ENCODE assay signal across 1 mouse cellular context in the genomic region with DNA sequence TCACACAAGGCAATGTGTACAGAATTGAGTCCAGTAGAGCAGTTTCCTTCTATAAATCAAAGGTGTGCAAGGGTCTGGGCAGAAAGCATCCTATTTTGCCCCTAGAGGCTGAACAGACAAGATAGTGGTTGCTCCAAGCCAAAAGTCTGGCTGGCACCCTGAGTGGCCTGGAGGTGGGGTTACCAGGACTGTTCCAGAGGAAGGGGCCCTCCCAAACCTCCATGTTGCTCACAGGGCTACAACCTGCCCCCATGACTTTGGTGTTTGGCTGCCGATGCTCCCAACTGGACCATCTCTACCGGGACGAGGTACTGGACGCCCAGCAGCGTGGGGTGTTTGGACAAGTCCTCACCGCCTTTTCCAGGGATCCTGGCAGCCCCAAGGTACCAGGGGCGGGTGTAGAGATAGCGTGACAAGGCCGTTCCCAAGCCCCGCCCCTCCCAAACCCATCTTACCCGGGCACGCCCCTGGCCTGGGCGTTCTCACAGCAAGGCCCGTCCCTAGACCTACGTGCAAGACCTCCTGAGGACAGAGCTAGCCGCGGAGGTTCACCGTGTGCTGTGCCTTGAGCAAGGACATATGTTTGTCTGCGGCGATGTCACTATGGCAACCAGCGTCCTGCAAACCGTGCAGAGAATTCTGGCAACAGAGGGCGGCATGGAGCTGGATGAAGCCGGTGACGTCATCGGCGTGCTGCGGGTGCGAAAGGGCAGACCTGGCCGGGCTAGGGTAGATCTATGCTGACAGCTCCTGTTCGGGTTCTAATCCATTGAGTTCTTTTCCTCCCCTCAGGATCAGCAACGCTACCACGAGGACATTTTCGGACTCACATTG.
A peak's percentile ranks its signal among the peaks of the same experiment; 100 is the strongest.
TF ChIP-seq lines count a peak whose summit lies in the region.

No protein-coding gene starts in this region.

TF ChIP-seq in MEL, 35 proteins besides CTCF, POLR2A, EP300 and RAD21:
- peak; percentile 88; the same call in 1 of the 2 replicates for TF ChIP-seq POLR2AphosphoS2 (IDR thresholded peaks at IDR 0.05; ENCODE audit: low read length)
- TF ChIP-seq TAL1 (IDR thresholded peaks at IDR 0.05; ENCODE audit: low read length) = 0 out of 2 replicates have a peak, but pooled peaks have one; percentile 16
- 0 out of 2 replicates have a peak, but pooled peaks have one; percentile 28 for TF ChIP-seq RCOR1 (IDR thresholded peaks at IDR 0.05; ENCODE audit: low read depth, low read length)
- TF ChIP-seq POLR2AphosphoS5 (IDR thresholded peaks at IDR 0.05; ENCODE audit: borderline replicate concordance, low read depth, low read length) = no peak; the same call in 1 of the 2 replicates
- 0 out of 2 replicates have a peak, but pooled peaks have one; percentile 55 for TF ChIP-seq BHLHE40 (IDR thresholded peaks at IDR 0.05; ENCODE audit: borderline replicate concordance, low read depth, low read length)
- peak; percentile 78; the same call in 1 of the 2 replicates for TF ChIP-seq JUND (IDR thresholded peaks at IDR 0.05; ENCODE audit: low read depth, low read length)
- TF ChIP-seq MAX (IDR thresholded peaks at IDR 0.05; ENCODE audit: low read length) = peak; percentile 85; the same call in 1 of the 2 replicates
- no peak for TF ChIP-seq MAFK (IDR thresholded peaks at IDR 0.05; ENCODE audit: borderline replicate concordance, low read depth, low read length)
- no peak for TF ChIP-seq MEF2A (IDR thresholded peaks at IDR 0.05; ENCODE audit: extremely low read depth, insufficient replicate concordance, low read depth, low read length, poor library complexity, severe bottlenecking)
- TF ChIP-seq SMC3 (IDR thresholded peaks at IDR 0.05; ENCODE audit: low read depth, low read length) = peak; percentile 30
- no peak for TF ChIP-seq USF2 (IDR thresholded peaks at IDR 0.05; ENCODE audit: borderline replicate concordance in 1 of 2, insufficient read depth in 1 of 2, low read depth in 1 of 2, low read length in 2 of 2)
- peak; percentile 3; the same call in 1 of the 2 replicates for TF ChIP-seq ZKSCAN1 (IDR thresholded peaks at IDR 0.05; ENCODE audit: low read depth, low read length)
- TF ChIP-seq MAZ (IDR thresholded peaks at IDR 0.05; ENCODE audit: low read depth, low read length) = peak; percentile 75
- TF ChIP-seq MYC (IDR thresholded peaks at IDR 0.05; ENCODE audit: low read depth, low read length) = peak; percentile 68; the same call in 1 of the 2 replicates
- TF ChIP-seq MYB (IDR thresholded peaks at IDR 0.05; ENCODE audit: low read depth, low read length) = peak; percentile 55; the same call in 1 of the 2 replicates
- TF ChIP-seq ETS1 (IDR thresholded peaks at IDR 0.05; ENCODE audit: low read depth, low read length) = peak; percentile 91
- TF ChIP-seq SIN3A (IDR thresholded peaks at IDR 0.05; ENCODE audit: low read length) = peak; percentile 100
- TF ChIP-seq USF1 (IDR thresholded peaks at IDR 0.05; ENCODE audit: low read depth, low read length) = peak; percentile 32; the same call in 1 of the 2 replicates
- no peak; the same call in none of the 2 replicates for TF ChIP-seq TBP (IDR thresholded peaks at IDR 0.05; ENCODE audit: low read depth, low read length)
- TF ChIP-seq NRF1 (IDR thresholded peaks at IDR 0.05; ENCODE audit: insufficient read depth, low read depth, low read length, poor library complexity, severe bottlenecking) = no peak; the same call in 1 of the 2 replicates
- TF ChIP-seq CHD1 (IDR thresholded peaks at IDR 0.05; ENCODE audit: low read depth, low read length) = no peak
- TF ChIP-seq GATA1 (IDR thresholded peaks at IDR 0.05; ENCODE audit: low read depth, low read length) = no peak; the same call in 1 of the 2 replicates
- no peak for TF ChIP-seq ZC3H11A (IDR thresholded peaks at IDR 0.05; ENCODE audit: low read depth, low read length)
- no peak for TF ChIP-seq GABPA (IDR thresholded peaks at IDR 0.05; ENCODE audit: low read depth, low read length)
- TF ChIP-seq HCFC1 (IDR thresholded peaks at IDR 0.05; ENCODE audit: low read depth, low read length) = peak; percentile 84
- TF ChIP-seq ELF1 (IDR thresholded peaks at IDR 0.05; ENCODE audit: low read depth, low read length) = peak; percentile 66; the same call in 1 of the 2 replicates
- no peak; the same call in 1 of the 2 replicates for TF ChIP-seq ZMIZ1 (IDR thresholded peaks at IDR 0.05; ENCODE audit: low read depth, low read length)
- no peak for TF ChIP-seq E2F4 (IDR thresholded peaks at IDR 0.05; ENCODE audit: borderline replicate concordance, low read depth, low read length)
- TF ChIP-seq ZNF384 (IDR thresholded peaks at IDR 0.05; ENCODE audit: low read depth, low read length) = no peak
- peak; percentile 72 for TF ChIP-seq NELFE (IDR thresholded peaks at IDR 0.05; ENCODE audit: low read depth, low read length)
- no peak for TF ChIP-seq CHD2 (IDR thresholded peaks at IDR 0.05; ENCODE audit: low read length)
- TF ChIP-seq UBTF (IDR thresholded peaks at IDR 0.05; ENCODE audit: borderline replicate concordance, insufficient read depth, low read depth, low read length) = no peak
- peak; percentile 99 for TF ChIP-seq MXI1 (IDR thresholded peaks at IDR 0.05; ENCODE audit: low read depth, low read length)
- peak; percentile 36 for TF ChIP-seq TCF12 (IDR thresholded peaks at IDR 0.05; ENCODE audit: low read depth, low read length)
- no peak; the same call in 1 of the 2 replicates for TF ChIP-seq KAT2A (conservative IDR thresholded peaks at IDR 0.05; ENCODE audit: low read depth, low read length)
